Mouse (Mus musculus): Measurements from ENCODE around the gene Tead2. TPM values are rescaled to one million over a fixed set of nuclear protein-coding genes. Genes with fewer than 3 reads are reported as not detected.

Tead2 gene
- polyA plus RNA-seq, 1 experiment from 2014 or later = 234 TPM

DNA sequence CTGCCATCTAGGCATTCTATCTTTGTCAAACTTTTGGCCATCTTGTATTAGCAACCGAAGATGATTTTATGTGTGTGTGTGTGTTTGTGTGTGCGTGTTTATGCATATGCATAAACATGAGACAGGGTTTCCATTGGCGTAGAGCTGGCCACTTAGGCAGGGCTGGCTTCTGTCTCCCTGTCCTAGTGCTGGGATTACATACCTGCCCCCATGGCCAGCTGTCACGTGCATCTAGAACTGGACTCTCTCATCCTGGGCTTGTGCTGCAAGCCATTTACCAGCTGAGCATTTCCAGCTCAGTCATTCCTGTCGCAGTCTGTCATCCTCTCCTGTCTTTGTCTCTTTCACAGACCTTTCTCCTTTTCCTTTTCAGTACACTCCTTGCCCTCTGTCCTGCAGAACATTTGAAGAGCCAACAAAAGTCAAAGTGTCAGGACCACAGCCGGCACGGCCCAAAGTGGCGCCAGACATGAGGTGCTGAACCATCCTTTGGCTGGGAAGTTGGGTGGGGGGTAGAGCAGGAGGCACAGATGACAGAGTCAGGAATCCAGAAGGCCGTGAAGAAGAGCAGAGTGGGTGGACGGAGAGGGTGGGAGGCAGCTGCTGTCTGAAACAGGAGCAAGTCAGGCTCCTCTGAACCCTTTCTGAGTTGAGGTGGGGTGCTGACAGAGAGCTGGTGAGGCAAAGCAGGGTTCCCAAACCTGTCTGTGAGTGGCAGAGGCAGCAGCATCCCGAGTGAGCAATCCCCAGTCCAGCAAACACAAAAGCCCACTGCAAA, 41.7 kb downstream of the Tead2 start:
- no peaks in the 10 kb centered on the region for H3K36me3 ChIP-seq (ENCODE audit: control insufficient read depth, insufficient read depth, low read length)
- no peaks in the 10 kb centered on the region for H3K27me3 ChIP-seq (ENCODE audit: control insufficient read depth, insufficient read depth, low read length)
- H3K4me1 ChIP-seq (ENCODE audit: control insufficient read depth, insufficient read depth, low read length) = no peaks in the 10 kb centered on the region
- no peak overlapping the region for H3K4me2 ChIP-seq (replicated peaks; ENCODE audit: low read depth, low read length)
- H3K9me3 ChIP-seq (ENCODE audit: control insufficient read depth, low read length) = no peaks in the 10 kb centered on the region
- no peak overlapping the region for H3K4me3 ChIP-seq (ENCODE audit: low read length)
- no peak overlapping the region for H3K9ac ChIP-seq (ENCODE audit: low read depth, low read length)
- 55% methylated on average over 11 of the region's 11 CpGs for WGBS
- ATAC-seq (ENCODE audit: low FRiP score, low TSS enrichment) = no peak
- H3K27ac ChIP-seq (ENCODE audit: low read depth, low read length) = no peak overlapping the region

DNA sequence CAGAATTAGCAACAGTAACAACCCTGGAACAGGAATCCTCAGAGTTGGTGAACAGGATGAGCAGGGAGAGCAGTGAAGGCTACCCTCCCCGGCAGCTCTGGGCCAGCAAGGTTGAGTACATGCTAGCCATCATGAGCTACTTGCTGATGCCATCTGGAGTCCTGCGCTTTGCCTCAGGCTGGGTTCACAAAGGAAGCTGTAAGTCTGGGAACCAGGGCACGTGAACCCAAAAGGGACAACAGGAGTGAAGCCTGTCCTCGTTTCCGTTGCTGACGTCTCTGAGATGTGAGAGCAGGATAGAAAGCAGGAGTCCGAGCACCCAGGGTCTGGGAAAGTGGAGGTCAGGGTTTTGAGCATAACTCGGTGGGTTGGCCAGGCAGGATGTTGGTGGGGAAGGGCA, 43.7 kb downstream of the Tead2 start:
- no peak overlapping the region for H3K9ac ChIP-seq (ENCODE audit: low read depth, low read length)
- H3K9me3 ChIP-seq (ENCODE audit: control insufficient read depth, low read length) = no peaks in the 10 kb centered on the region
- ATAC-seq (ENCODE audit: low FRiP score, low TSS enrichment) = no peak
- no peaks in the 10 kb centered on the region for H3K27me3 ChIP-seq (ENCODE audit: control insufficient read depth, insufficient read depth, low read length)
- no peak overlapping the region for H3K4me3 ChIP-seq (ENCODE audit: low read length)
- no peak overlapping the region for H3K4me2 ChIP-seq (replicated peaks; ENCODE audit: low read depth, low read length)
- 87% methylated on average over 8 of the region's 8 CpGs for WGBS
- H3K4me1 ChIP-seq (ENCODE audit: control insufficient read depth, insufficient read depth, low read length) = no peaks in the 10 kb centered on the region
- H3K36me3 ChIP-seq (ENCODE audit: control insufficient read depth, insufficient read depth, low read length) = no peaks in the 10 kb centered on the region
- H3K27ac ChIP-seq (ENCODE audit: low read depth, low read length) = no peak overlapping the region

DNA sequence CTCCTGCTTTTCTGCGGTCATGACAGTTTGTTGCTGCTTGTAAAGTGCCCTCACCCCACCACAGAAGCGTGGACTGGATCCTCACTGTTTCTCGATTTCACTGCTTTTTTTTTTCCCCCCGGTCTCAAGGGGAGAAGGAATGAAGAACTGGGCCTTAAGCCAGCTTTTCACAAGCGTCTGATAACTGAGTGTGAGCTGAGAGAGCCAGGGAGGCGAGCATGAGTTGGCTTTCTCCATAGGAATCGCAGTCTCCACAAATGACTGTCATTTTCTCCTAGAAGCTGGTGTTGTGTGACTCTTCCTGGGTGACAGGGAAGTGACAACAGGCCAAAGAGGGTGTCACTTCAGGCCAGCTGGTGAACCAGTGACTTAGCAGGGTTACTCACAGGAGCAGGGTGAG, 46.7 kb downstream of the Tead2 start:
- no peak overlapping the region for H3K9ac ChIP-seq (ENCODE audit: low read depth, low read length)
- no peaks in the 10 kb centered on the region for H3K27me3 ChIP-seq (ENCODE audit: control insufficient read depth, insufficient read depth, low read length)
- no peak overlapping the region for H3K27ac ChIP-seq (ENCODE audit: low read depth, low read length)
- H3K9me3 ChIP-seq (ENCODE audit: control insufficient read depth, low read length) = no peaks in the 10 kb centered on the region
- no peak overlapping the region for H3K4me3 ChIP-seq (ENCODE audit: low read length)
- no peaks in the 10 kb centered on the region for H3K4me1 ChIP-seq (ENCODE audit: control insufficient read depth, insufficient read depth, low read length)
- ATAC-seq (ENCODE audit: low FRiP score, low TSS enrichment) = no peak
- no peaks in the 10 kb centered on the region for H3K36me3 ChIP-seq (ENCODE audit: control insufficient read depth, insufficient read depth, low read length)
- WGBS = 57% methylated on average over 7 of the region's 7 CpGs
- H3K4me2 ChIP-seq (replicated peaks; ENCODE audit: low read depth, low read length) = no peak overlapping the region

DNA sequence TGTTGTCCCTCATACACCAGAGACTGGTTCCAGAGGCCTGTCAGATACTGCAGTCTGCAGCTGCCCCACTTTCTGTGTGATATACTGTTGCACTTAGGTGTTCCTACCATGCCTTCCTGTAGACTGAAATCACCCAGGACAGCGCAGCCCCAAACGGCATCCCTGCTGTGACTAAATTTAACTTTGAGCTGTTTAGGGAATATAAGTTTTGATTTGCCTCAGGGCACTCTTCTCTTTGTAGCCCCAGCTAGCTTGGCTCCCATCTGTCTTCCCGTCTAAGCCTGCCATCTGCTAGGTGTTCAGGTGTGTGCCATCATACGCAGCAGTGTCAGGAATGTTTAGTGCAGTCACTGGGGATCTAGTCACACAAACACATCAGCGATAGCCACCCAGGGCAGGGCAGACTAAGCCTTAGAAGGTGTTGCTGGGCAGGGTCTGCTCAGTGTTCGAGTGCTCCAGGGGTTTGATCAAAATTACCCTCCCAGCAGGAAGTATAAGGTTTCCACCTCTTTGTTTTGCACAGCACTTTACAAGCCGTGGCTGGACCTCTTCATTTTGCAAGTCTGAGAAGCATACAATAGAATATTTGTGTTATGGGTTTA, 47.6 kb downstream of the Tead2 start:
- Histone ChIP-seq H3K27ac (ENCODE audit: low read depth, low read length) (no peak overlapping the region), H3K9ac (ENCODE audit: low read depth, low read length) (no peak overlapping the region)
- WGBS = 57% methylated on average over 7 of the region's 7 CpGs

DNA sequence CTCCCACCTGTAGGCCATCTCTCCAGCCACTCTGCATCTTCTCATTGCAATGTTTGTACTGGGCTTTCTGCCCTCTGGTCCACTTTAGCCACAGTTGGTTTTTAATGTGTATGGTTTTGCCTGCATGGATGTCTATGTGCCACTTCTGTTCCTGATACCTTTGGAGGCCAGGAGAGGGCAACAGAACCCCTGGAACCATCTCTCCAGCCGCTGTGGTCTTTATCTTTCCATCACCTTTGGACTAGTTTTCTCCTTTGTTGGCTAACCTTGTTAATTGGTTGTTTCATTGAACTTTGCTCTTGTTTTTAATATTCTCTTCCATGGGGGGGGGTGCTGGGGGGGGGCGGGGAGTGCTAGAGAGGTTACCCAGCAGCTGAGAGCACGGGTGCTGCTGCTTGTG, 48.8 kb downstream of the Tead2 start:
- Histone ChIP-seq H3K9me3 (ENCODE audit: control insufficient read depth, low read length) (no peaks in the 10 kb centered on the region), H3K4me3 (ENCODE audit: low read length) (no peak overlapping the region), H3K27me3 (ENCODE audit: control insufficient read depth, insufficient read depth, low read length) (0 out of 2 replicates have a peak, but pooled peaks cover 5% of the 10 kb centered on the region), H3K4me1 (ENCODE audit: control insufficient read depth, insufficient read depth, low read length) (no peaks in the 10 kb centered on the region), H3K27ac (ENCODE audit: low read depth, low read length) (no peak overlapping the region), H3K4me2 (replicated peaks; ENCODE audit: low read depth, low read length) (no peak overlapping the region), H3K9ac (ENCODE audit: low read depth, low read length) (no peak overlapping the region), H3K36me3 (ENCODE audit: control insufficient read depth, insufficient read depth, low read length) (no peaks in the 10 kb centered on the region)
- 64% methylated on average over 3 of the region's 3 CpGs for WGBS
- ATAC-seq (ENCODE audit: low FRiP score, low TSS enrichment) = no peak

More for the DNA sequence above, 47.6 kb downstream of the Tead2 start:
- no peak overlapping the region for H3K4me2 ChIP-seq (replicated peaks; ENCODE audit: low read depth, low read length)
- H3K9me3 ChIP-seq (ENCODE audit: control insufficient read depth, low read length) = no peaks in the 10 kb centered on the region
- no peak overlapping the region for H3K4me3 ChIP-seq (ENCODE audit: low read length)
- ATAC-seq (ENCODE audit: low FRiP score, low TSS enrichment) = no peak
- no peaks in the 10 kb centered on the region for H3K27me3 ChIP-seq (ENCODE audit: control insufficient read depth, insufficient read depth, low read length)
- no peaks in the 10 kb centered on the region for H3K36me3 ChIP-seq (ENCODE audit: control insufficient read depth, insufficient read depth, low read length)
- H3K4me1 ChIP-seq (ENCODE audit: control insufficient read depth, insufficient read depth, low read length) = no peaks in the 10 kb centered on the region

DNA sequence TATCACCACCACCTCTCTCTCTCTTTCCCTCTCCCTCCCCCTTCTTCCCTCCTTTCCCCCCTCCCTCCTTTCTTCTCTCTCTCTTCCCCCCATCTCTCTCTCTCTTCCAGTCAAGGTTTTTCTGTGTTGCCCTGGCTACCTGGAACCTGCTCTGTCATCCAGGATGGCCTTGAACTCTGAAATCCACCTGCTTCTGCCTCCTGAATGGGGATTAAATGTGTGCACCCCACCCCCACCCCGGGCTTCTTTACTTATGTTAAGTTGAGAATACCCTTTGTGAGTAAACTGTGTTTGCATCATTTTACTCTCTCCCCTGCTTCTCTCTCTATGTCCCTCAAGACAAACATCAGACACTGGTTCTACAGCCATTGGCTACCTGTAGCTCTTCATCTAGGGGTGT, 50.0 kb downstream of the Tead2 start:
- Histone ChIP-seq H3K4me2 (replicated peaks; ENCODE audit: low read depth, low read length) (no peak overlapping the region), H3K9ac (ENCODE audit: low read depth, low read length) (no peak overlapping the region), H3K27ac (ENCODE audit: low read depth, low read length) (no peak overlapping the region), H3K4me1 (ENCODE audit: control insufficient read depth, insufficient read depth, low read length) (no peaks in the 10 kb centered on the region), H3K9me3 (ENCODE audit: control insufficient read depth, low read length) (no peaks in the 10 kb centered on the region), H3K36me3 (ENCODE audit: control insufficient read depth, insufficient read depth, low read length) (no peaks in the 10 kb centered on the region), H3K4me3 (ENCODE audit: low read length) (no peak overlapping the region), H3K27me3 (ENCODE audit: control insufficient read depth, insufficient read depth, low read length) (0 out of 2 replicates have a peak, but pooled peaks cover 5% of the 10 kb centered on the region)
- no peak for ATAC-seq (ENCODE audit: low FRiP score, low TSS enrichment)
- 79% methylated on average over 1 of the region's 1 CpGs for WGBS

DNA sequence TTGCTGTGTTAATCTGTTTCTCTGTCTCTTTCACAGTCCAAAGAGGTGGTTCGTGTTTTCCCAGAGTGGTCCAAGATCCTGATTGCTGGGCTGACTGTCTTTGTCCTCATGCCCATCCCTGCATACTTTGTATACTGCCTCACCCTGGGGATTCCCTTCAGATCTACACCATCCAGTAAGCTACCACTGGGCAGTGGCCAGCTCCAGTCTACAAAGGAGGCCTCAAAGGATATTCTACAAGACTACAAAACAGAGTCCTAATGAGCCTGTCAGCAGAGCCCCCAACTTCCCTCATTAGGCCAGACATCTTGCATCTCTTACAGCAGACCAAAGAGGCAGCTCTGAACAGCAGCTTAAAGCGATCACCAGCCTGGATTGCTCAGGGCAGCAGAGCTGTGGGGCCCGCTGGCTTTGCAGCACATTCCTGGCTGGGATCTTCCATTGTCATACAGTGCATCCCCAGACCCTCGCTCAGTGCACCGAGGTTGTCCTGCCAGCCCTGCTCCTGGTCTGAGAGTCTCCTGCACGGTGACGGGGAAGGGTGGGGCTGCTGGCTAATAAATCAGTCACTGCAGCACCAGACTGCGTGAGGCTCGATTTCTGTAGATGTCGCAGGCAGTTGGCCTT, 57.3 kb downstream of the Tead2 start:
- Histone ChIP-seq H3K27ac (ENCODE audit: low read depth, low read length) (no peak overlapping the region), H3K4me3 (ENCODE audit: low read length) (no peak overlapping the region), H3K36me3 (ENCODE audit: control insufficient read depth, insufficient read depth, low read length) (no peaks in the 10 kb centered on the region), H3K9ac (ENCODE audit: low read depth, low read length) (no peak overlapping the region), H3K4me1 (ENCODE audit: control insufficient read depth, insufficient read depth, low read length) (0 out of 2 replicates have a peak, but pooled peaks cover 3% of the 10 kb centered on the region), H3K27me3 (ENCODE audit: control insufficient read depth, insufficient read depth, low read length) (0 out of 2 replicates have a peak, but pooled peaks cover 5% of the 10 kb centered on the region), H3K4me2 (replicated peaks; ENCODE audit: low read depth, low read length) (no peak overlapping the region), H3K9me3 (ENCODE audit: control insufficient read depth, low read length) (no peaks in the 10 kb centered on the region)
- no peak for ATAC-seq (ENCODE audit: low FRiP score, low TSS enrichment)
- 36% methylated on average over 10 of the region's 10 CpGs for WGBS

DNA sequence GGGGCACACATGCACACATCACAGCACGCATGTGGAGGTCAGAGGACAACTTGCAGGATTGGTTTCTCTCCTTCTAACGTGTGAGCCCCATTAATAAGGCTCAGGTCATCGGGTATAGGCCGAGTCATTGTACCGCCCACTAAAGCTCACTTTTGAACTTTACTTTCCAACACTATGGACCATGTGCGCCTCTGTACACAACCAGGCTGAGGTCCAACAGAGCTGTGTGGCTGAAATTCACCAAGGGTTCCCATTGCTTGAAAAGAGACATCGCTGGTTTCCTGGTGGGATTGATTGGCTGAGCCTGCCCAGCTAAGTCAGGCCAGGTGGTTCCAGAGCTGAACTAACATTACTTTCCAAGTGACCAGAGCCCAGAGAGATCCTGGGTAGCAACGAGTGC, 58.1 kb downstream of the Tead2 start:
- H3K4me1 ChIP-seq (ENCODE audit: control insufficient read depth, insufficient read depth, low read length) = 0 out of 2 replicates have a peak, but pooled peaks cover 3% of the 10 kb centered on the region
- H3K36me3 ChIP-seq (ENCODE audit: control insufficient read depth, insufficient read depth, low read length) = no peaks in the 10 kb centered on the region
- H3K4me2 ChIP-seq (replicated peaks; ENCODE audit: low read depth, low read length) = no peak overlapping the region
- no peak overlapping the region for H3K9ac ChIP-seq (ENCODE audit: low read depth, low read length)
- 89% methylated on average over 8 of the region's 8 CpGs for WGBS
- 0 out of 2 replicates have a peak, but pooled peaks cover 1% of the 10 kb centered on the region for H3K27me3 ChIP-seq (ENCODE audit: control insufficient read depth, insufficient read depth, low read length)
- no peak overlapping the region for H3K4me3 ChIP-seq (ENCODE audit: low read length)
- H3K27ac ChIP-seq (ENCODE audit: low read depth, low read length) = no peak overlapping the region
- no peak for ATAC-seq (ENCODE audit: low FRiP score, low TSS enrichment)
- H3K9me3 ChIP-seq (ENCODE audit: control insufficient read depth, low read length) = no peaks in the 10 kb centered on the region
